Mouse (Mus musculus) lung, adult 2 months (tissue): ENCODE measurements around the gene 1700030K09Rik.

Source experiments
- CTCF ChIP-seq: fragments of 200-500 bp; IDR thresholded peaks from 2 replicates; pipeline ENCODE4 v1.5.1; 2011; ENCODE audit warnings: mild to moderate bottlenecking, low read length, control low read depth; ENCODE audit not compliant: insufficient read depth
- POLR2A ChIP-seq: fragments of 200-500 bp; IDR thresholded peaks from 2 replicates; pipeline ENCODE4 v1.6.1; 2011; ENCODE audit warnings: low read depth, mild to moderate bottlenecking, control low read depth, low read length, borderline replicate concordance; ENCODE audit errors: extremely low read depth

- no peak for TF ChIP-seq POLR2A
- no peak for TF ChIP-seq CTCF
Observed at GRCm38 (mm10) chr8:72496217-72496616, 52.5 kb downstream of the 1700030K09Rik start.
